Mouse (Mus musculus) liver, embryonic 13.5 days (tissue): ENCODE measurements around the gene Tes3-ps. TPM values are rescaled to one million over a fixed set of nuclear protein-coding genes. Genes with fewer than 3 reads are reported as not detected.

Experiments
- ATAC-seq: fragments of 200-750 bp; cut with Nextera tagmentation; 2 replicates; pipeline ENCODE4 v1.8.0; 2017; ENCODE audit warnings: low read depth, mild to moderate bottlenecking, moderate number of reproducible peaks, moderate library complexity
- DNase-seq: peaks from one replicate; pipeline ENCODE4 v3.0.0; 2022
- H3K27ac ChIP-seq: fragments of 300-500 bp; sonication (generic); 2 replicates; pipeline ENCODE4 v1.5.1; 2015; ENCODE audit warnings: moderate library complexity, mild to moderate bottlenecking, inconsistent platforms
- H3K27me3 ChIP-seq: fragments of 300-500 bp; sonication (generic); 2 replicates; pipeline ENCODE4 v1.6.1; 2015; ENCODE audit warnings: mild to moderate bottlenecking, inconsistent platforms
- H3K36me3 ChIP-seq: fragments of 300-500 bp; sonication (generic); 2 replicates; pipeline ENCODE4 v1.6.1; 2015; ENCODE audit warnings: mild to moderate bottlenecking, inconsistent platforms
- H3K4me1 ChIP-seq: fragments of 300-500 bp; sonication (generic); replicated peaks from 2 replicates; pipeline ENCODE4 v1.6.1; 2015; ENCODE audit warnings: inconsistent platforms
- H3K4me2 ChIP-seq: fragments of 300-500 bp; sonication (generic); 2 replicates; pipeline ENCODE4 v1.6.1; 2015; ENCODE audit warnings: inconsistent platforms, mild to moderate bottlenecking, moderate library complexity
- H3K4me3 ChIP-seq: fragments of 300-500 bp; sonication (generic); replicated peaks from 2 replicates; pipeline ENCODE4 v1.5.1; 2015; ENCODE audit warnings: mild to moderate bottlenecking, inconsistent platforms
- H3K9ac ChIP-seq: fragments of 300-500 bp; sonication (generic); 2 replicates; pipeline ENCODE4 v1.6.1; 2015; ENCODE audit warnings: mild to moderate bottlenecking, inconsistent platforms
- H3K9me3 ChIP-seq: fragments of 300-500 bp; sonication (generic); replicated peaks from 2 replicates; pipeline ENCODE4 v1.6.1; 2016; ENCODE audit warnings: inconsistent platforms
- WGBS: fragments of 180-500 bp; shearing (Covaris S2); methylation state at CpG from one replicate; pipeline ENCODE4 v1.1.7; 2015; ENCODE audit not compliant: insufficient replicate concordance; 5-methylcytosine and 5-hydroxymethylcytosine counted together
- polyA plus RNA-seq: library from polyadenylated mRNA; unstranded; fragments of >200 nt; fragmentation: Nextera tagmentation; extraction: Ambion mirVana; gene quantifications from 2 replicates; pipeline ENCODE4 v1.2.1, GENCODE M21; 2015

The Tes3-ps gene
- polyA plus RNA-seq, 1 experiment from 2014 or later: 1.0 TPM

- H3K9ac ChIP-seq: no peak overlapping the region
- WGBS: 74% methylated on average over 5 of the region's 5 CpGs
- H3K27ac ChIP-seq: no peak overlapping the region
- H3K36me3 ChIP-seq: peaks cover 21% of the 10 kb centered on the region
- no peak for ATAC-seq
- no peak overlapping the region for H3K4me2 ChIP-seq
- no peaks in the 10 kb centered on the region for H3K9me3 ChIP-seq
- no peak overlapping the region for H3K4me3 ChIP-seq
- no peak for DNase-seq
- H3K27me3 ChIP-seq: no peaks in the 10 kb centered on the region
- peaks cover 35% of the 10 kb centered on the region for H3K4me1 ChIP-seq
Measured at GRCm38 (mm10) chr13:49469002-49469401, 24.1 kb upstream of the Tes3-ps start.

GRCm38 (mm10) chr13:49470319-49470718 lies 22.8 kb upstream of the Tes3-ps start:
- no peak overlapping the region for H3K4me2 ChIP-seq
- no peaks in the 10 kb centered on the region for H3K9me3 ChIP-seq
- H3K36me3 ChIP-seq: peaks cover 7% of the 10 kb centered on the region
- WGBS: 64% methylated on average over 4 of the region's 4 CpGs
- DNase-seq: no peak
- H3K4me1 ChIP-seq: peaks cover 34% of the 10 kb centered on the region
- H3K27me3 ChIP-seq: no peaks in the 10 kb centered on the region
- H3K27ac ChIP-seq: no peak overlapping the region
- no peak overlapping the region for H3K4me3 ChIP-seq
- ATAC-seq: no peak
- no peak overlapping the region for H3K9ac ChIP-seq

GRCm38 (mm10) chr13:49470806-49471205 lies 22.3 kb upstream of the Tes3-ps start:
- peaks cover 3% of the 10 kb centered on the region for H3K36me3 ChIP-seq
- H3K27me3 ChIP-seq: no peaks in the 10 kb centered on the region
- H3K4me2 ChIP-seq: no peak overlapping the region
- ATAC-seq (no peak), DNase-seq (no peak)
- WGBS: 42% methylated on average over 4 of the region's 4 CpGs
- H3K4me3 ChIP-seq: no peak overlapping the region
- H3K9me3 ChIP-seq: no peaks in the 10 kb centered on the region
- peaks cover 29% of the 10 kb centered on the region for H3K4me1 ChIP-seq
- H3K9ac ChIP-seq: no peak overlapping the region
- H3K27ac ChIP-seq: no peak overlapping the region

GRCm38 (mm10) chr13:49471981-49472675 lies 21.0 kb upstream of the Tes3-ps start:
- no peak overlapping the region for H3K4me2 ChIP-seq
- ATAC-seq: no peak
- H3K4me3 ChIP-seq: no peak overlapping the region
- peaks cover 16% of the 10 kb centered on the region; the same call in 1 of the 2 replicates for H3K4me1 ChIP-seq
- no peak overlapping the region for H3K27ac ChIP-seq
- DNase-seq: no peak
- H3K36me3 ChIP-seq: no peaks in the 10 kb centered on the region
- 56% methylated on average over 4 of the region's 4 CpGs for WGBS
- H3K9ac ChIP-seq: no peak overlapping the region
- H3K9me3 ChIP-seq: no peaks in the 10 kb centered on the region
- H3K27me3 ChIP-seq: no peaks in the 10 kb centered on the region

GRCm38 (mm10) chr13:49472676-49473005 lies 20.5 kb upstream of the Tes3-ps start:
- no peaks in the 10 kb centered on the region for H3K9me3 ChIP-seq
- no peaks in the 10 kb centered on the region for H3K36me3 ChIP-seq
- H3K27me3 ChIP-seq: no peaks in the 10 kb centered on the region
- H3K27ac ChIP-seq: no peak overlapping the region
- H3K4me2 ChIP-seq: no peak overlapping the region
- DNase-seq: no peak
- H3K9ac ChIP-seq: no peak overlapping the region
- 78% methylated on average over 6 of the region's 6 CpGs for WGBS
- H3K4me1 ChIP-seq: peaks cover 12% of the 10 kb centered on the region; the same call in 1 of the 2 replicates
- H3K4me3 ChIP-seq: no peak overlapping the region
- no peak for ATAC-seq

GRCm38 (mm10) chr13:49477887-49478286 lies 15.2 kb upstream of the Tes3-ps start:
- no peak overlapping the region for H3K27ac ChIP-seq
- H3K4me1 ChIP-seq: no peaks in the 10 kb centered on the region
- H3K9me3 ChIP-seq: no peaks in the 10 kb centered on the region
- no peaks in the 10 kb centered on the region for H3K36me3 ChIP-seq
- WGBS: 77% methylated on average over 3 of the region's 3 CpGs
- H3K4me3 ChIP-seq: no peak overlapping the region
- H3K9ac ChIP-seq: no peak overlapping the region
- no peak for DNase-seq
- no peak for ATAC-seq
- H3K27me3 ChIP-seq: no peaks in the 10 kb centered on the region
- H3K4me2 ChIP-seq: no peak overlapping the region

- Histone ChIP-seq H3K4me1 (no peaks in the 10 kb centered on the region), H3K4me3 (no peak overlapping the region), H3K36me3 (no peaks in the 10 kb centered on the region), H3K4me2 (no peak overlapping the region), H3K9ac (no peak overlapping the region), H3K9me3 (no peaks in the 10 kb centered on the region), H3K27me3 (no peaks in the 10 kb centered on the region), H3K27ac (no peak overlapping the region)
- WGBS: 73% methylated on average over 6 of the region's 6 CpGs
- ATAC-seq: no peak
- DNase-seq: no peak
Measured at GRCm38 (mm10) chr13:49478851-49479374, 14.2 kb upstream of the Tes3-ps start.

GRCm38 (mm10) chr13:49479399-49479798 lies 13.7 kb upstream of the Tes3-ps start:
- H3K9me3 ChIP-seq: no peaks in the 10 kb centered on the region
- no peaks in the 10 kb centered on the region for H3K36me3 ChIP-seq
- H3K4me1 ChIP-seq: no peaks in the 10 kb centered on the region
- no peak overlapping the region for H3K27ac ChIP-seq
- no peak overlapping the region for H3K4me3 ChIP-seq
- DNase-seq (no peak), ATAC-seq (no peak)
- no peak overlapping the region for H3K9ac ChIP-seq
- H3K4me2 ChIP-seq: no peak overlapping the region
- no peaks in the 10 kb centered on the region for H3K27me3 ChIP-seq
- WGBS: 86% methylated on average over 4 of the region's 4 CpGs

GRCm38 (mm10) chr13:49480057-49480456 lies 13.1 kb upstream of the Tes3-ps start:
- H3K9me3 ChIP-seq: no peaks in the 10 kb centered on the region
- H3K4me1 ChIP-seq: no peaks in the 10 kb centered on the region
- H3K9ac ChIP-seq: no peak overlapping the region
- WGBS: 81% methylated on average over 2 of the region's 2 CpGs
- no peak for ATAC-seq
- no peak overlapping the region for H3K4me3 ChIP-seq
- DNase-seq: no peak
- no peaks in the 10 kb centered on the region for H3K27me3 ChIP-seq
- H3K36me3 ChIP-seq: no peaks in the 10 kb centered on the region
- H3K27ac ChIP-seq: no peak overlapping the region
- no peak overlapping the region for H3K4me2 ChIP-seq

- ATAC-seq (no peak), DNase-seq (no peak)
Measured at GRCm38 (mm10) chr13:49480551-49480950, 12.6 kb upstream of the Tes3-ps start.

GRCm38 (mm10) chr13:49485388-49485787 lies 7.7 kb upstream of the Tes3-ps start:
- DNase-seq (no peak), ATAC-seq (no peak)
- Histone ChIP-seq H3K4me2 (no peak overlapping the region), H3K27me3 (no peaks in the 10 kb centered on the region), H3K9me3 (no peaks in the 10 kb centered on the region), H3K4me1 (no peaks in the 10 kb centered on the region), H3K27ac (no peak overlapping the region), H3K9ac (no peak overlapping the region), H3K4me3 (no peak overlapping the region), H3K36me3 (no peaks in the 10 kb centered on the region)
- 80% methylated on average over 5 of the region's 5 CpGs for whole genome bisulfite sequencing

More at GRCm38 (mm10) chr13:49480551-49480950, 12.6 kb upstream of the Tes3-ps start:
- no peaks in the 10 kb centered on the region for H3K36me3 ChIP-seq
- H3K27ac ChIP-seq: no peak overlapping the region
- no peak overlapping the region for H3K4me2 ChIP-seq
- no peak overlapping the region for H3K4me3 ChIP-seq
- H3K9ac ChIP-seq: no peak overlapping the region
- H3K9me3 ChIP-seq: no peaks in the 10 kb centered on the region
- no peaks in the 10 kb centered on the region for H3K4me1 ChIP-seq
- 73% methylated on average over 5 of the region's 5 CpGs for WGBS
- no peaks in the 10 kb centered on the region for H3K27me3 ChIP-seq

GRCm38 (mm10) chr13:49504510-49504909 lies 11.4 kb downstream of the Tes3-ps start, which contains the start of gene Ecm2:
Gene Ecm2, plus strand, starts transcription at chr13:49504810.
- DNase-seq: no peak
- Histone ChIP-seq H3K9me3 (no peaks in the 10 kb centered on the region), H3K27ac (no peak within 1 kb of the TSS), H3K4me2 (no peak within 1 kb of the TSS), H3K4me1 (no peaks in the 10 kb centered on the region), H3K4me3 (no peak within 1 kb of the TSS), H3K27me3 (no peaks in the 10 kb centered on the region), H3K36me3 (no peaks in the 10 kb centered on the region), H3K9ac (no peak within 1 kb of the TSS)
- WGBS: 59% methylated on average over 4 of the region's 4 CpGs
- ATAC-seq: no peak
